Mouse (Mus musculus): Measurements from ENCODE around the gene Gpkow. TPM values are rescaled to one million over a fixed set of nuclear protein-coding genes. Genes with fewer than 3 reads are reported as not detected.
A peak's percentile ranks its signal among the peaks of the same experiment; 100 is the strongest.

Gpkow gene
- total and polyA plus RNA-seq, 3 experiments: 9.3 to 32.2 (median 14.6) TPM

GRCm38 (mm10) chrX:7665739-7666502 is 31.0 kb upstream of the Gpkow start:
- Histone ChIP-seq H3K4me2 (ENCODE audit: insufficient read depth, low read depth, poor library complexity, severe bottlenecking) (no peak overlapping the region), H3K4me3 (replicated peaks in 1 of 3; ENCODE audit: low read depth in 2 of 3, low read length in 2 of 3, poor library complexity in 1 of 3) (no peak overlapping the region), H3K27me3 (replicated peaks) (no peaks in the 10 kb centered on the region), H3K4me1 (ENCODE audit: control insufficient read depth in 1 of 2, insufficient read depth in 2 of 2) (peaks cover 10 to 15% of the 10 kb centered on the region in 2 experiments), H3K9ac (ENCODE audit: insufficient read depth, low read depth) (no peak overlapping the region), H3K36me3 (replicated peaks in 1 of 2; ENCODE audit: control insufficient read depth in 1 of 2, insufficient read depth in 1 of 2, low read length in 1 of 2) (peaks cover 41 to 57% of the 10 kb centered on the region in 2 experiments), H3K9me3 (replicated peaks; ENCODE audit: low read length) (no peaks in the 10 kb centered on the region), H3K79me2 (replicated peaks; ENCODE audit: control insufficient read depth, extremely low read depth, insufficient read depth, poor library complexity, severe bottlenecking) (peaks cover 11% of the 10 kb centered on the region), H3K27ac (ENCODE audit: insufficient read depth, low read depth) (no peak overlapping the region)
- DNase-seq (ENCODE audit: extremely low read depth): no peak
- dilution Hi-C loops (cut with MboI; ENCODE audit: extremely low pct_ligation_motif_present, extremely low pct_unique_long_range_greater_than_20kb, low sequenced_read_pairs) (no loop called here), in situ Hi-C loops (cut with MboI; ENCODE audit: low pct_ligation_motif_present, low pct_unique_long_range_greater_than_20kb, low sequenced_read_pairs) (no loop called here)
- no peak for TF ChIP-seq KAT2A (IDR thresholded peaks at IDR 0.05; ENCODE audit: insufficient replicate concordance, low read length)
- no peak for TF ChIP-seq ZNF384 (IDR thresholded peaks at IDR 0.05; ENCODE audit: low read depth, low read length)
- no peak for TF ChIP-seq POLR2AphosphoS2 (IDR thresholded peaks at IDR 0.05; ENCODE audit: low read depth, low read length)
- no peak for TF ChIP-seq MAX (IDR thresholded peaks at IDR 0.05; ENCODE audit: low read length)
- no peak for TF ChIP-seq HCFC1 (IDR thresholded peaks at IDR 0.05; ENCODE audit: low read depth, low read length)
- TF ChIP-seq POLR2A (IDR thresholded peaks at IDR 0.05; ENCODE audit: low read depth, low read length): no peak
- TF ChIP-seq ELF1 (IDR thresholded peaks at IDR 0.05; ENCODE audit: low read depth, low read length): no peak
- no peak for TF ChIP-seq JUN (IDR thresholded peaks at IDR 0.05; ENCODE audit: insufficient read depth, low read depth, low read length)
- no peak for TF ChIP-seq USF2 (conservative IDR thresholded peaks at IDR 0.05; ENCODE audit: low read depth, low read length)
- TF ChIP-seq EP300 (IDR thresholded peaks at IDR 0.05; ENCODE audit: low read length): no peak
- TF ChIP-seq CHD2 (IDR thresholded peaks at IDR 0.05; ENCODE audit: low read length): no peak
- TF ChIP-seq ZMIZ1 (IDR thresholded peaks at IDR 0.05; ENCODE audit: low read depth, low read length): no peak
- TF ChIP-seq ZC3H11A (IDR thresholded peaks at IDR 0.05; ENCODE audit: low read depth, low read length): no peak
- TF ChIP-seq ETS1 (conservative IDR thresholded peaks at IDR 0.05; ENCODE audit: low read depth, low read length): no peak

GRCm38 (mm10) chrX:7670390-7670881 is 26.5 kb upstream of the Gpkow start:
- Histone ChIP-seq H3K27me3 (replicated peaks) (no peaks in the 10 kb centered on the region), H3K27ac (ENCODE audit: insufficient read depth, low read depth) (peak overlapping the region; percentile 96), H3K9me3 (replicated peaks; ENCODE audit: low read length) (no peaks in the 10 kb centered on the region), H3K9ac (ENCODE audit: insufficient read depth, low read depth) (peak overlapping the region; percentile 89), H3K4me3 (replicated peaks in 1 of 3; ENCODE audit: low read depth in 2 of 3, low read length in 2 of 3, poor library complexity in 1 of 3) (peak overlapping the region; percentile 67 to 93 (median 72)), H3K4me1 (ENCODE audit: control insufficient read depth in 1 of 2, insufficient read depth in 2 of 2) (peaks cover 8 to 19% of the 10 kb centered on the region in 2 experiments; a peak in 3 of 4 replicates), H3K79me2 (replicated peaks; ENCODE audit: control insufficient read depth, extremely low read depth, insufficient read depth, poor library complexity, severe bottlenecking) (peaks cover 15% of the 10 kb centered on the region), H3K4me2 (ENCODE audit: insufficient read depth, low read depth, poor library complexity, severe bottlenecking) (peak overlapping the region; percentile 44; the same call in 1 of the 2 replicates), H3K36me3 (replicated peaks in 1 of 2; ENCODE audit: control insufficient read depth in 1 of 2, insufficient read depth in 1 of 2, low read length in 1 of 2) (peaks cover 27 to 31% of the 10 kb centered on the region in 2 experiments)
- DNase-seq (ENCODE audit: extremely low read depth): peak; percentile 85
- dilution Hi-C loops (cut with MboI; ENCODE audit: extremely low pct_ligation_motif_present, extremely low pct_unique_long_range_greater_than_20kb, low sequenced_read_pairs) (no loop called here), in situ Hi-C loops (cut with MboI; ENCODE audit: low pct_ligation_motif_present, low pct_unique_long_range_greater_than_20kb, low sequenced_read_pairs) (no loop called here)
- TF ChIP-seq CTCF (conservative IDR thresholded peaks at IDR 0.05 in 1 of 2, IDR thresholded peaks at IDR 0.05 in 1 of 2; ENCODE audit: low read depth in 2 of 2, low read length in 2 of 2): no peak
- TF ChIP-seq ZNF384 (IDR thresholded peaks at IDR 0.05; ENCODE audit: low read depth, low read length): no peak
- TF ChIP-seq MXI1 (IDR thresholded peaks at IDR 0.05; ENCODE audit: low read depth, low read length): peak; percentile 93
- no peak for TF ChIP-seq E2F4 (IDR thresholded peaks at IDR 0.05; ENCODE audit: insufficient replicate concordance, low read depth, low read length)
- TF ChIP-seq ELF1 (IDR thresholded peaks at IDR 0.05; ENCODE audit: low read depth, low read length): peak; percentile 21; the same call in 1 of the 2 replicates
- no peak for TF ChIP-seq ZKSCAN1 (IDR thresholded peaks at IDR 0.05; ENCODE audit: borderline replicate concordance, low read depth, low read length)
- TF ChIP-seq CHD1 (IDR thresholded peaks at IDR 0.05; ENCODE audit: low read depth, low read length): no peak
- TF ChIP-seq TCF12 (IDR thresholded peaks at IDR 0.05; ENCODE audit: low read depth, low read length): 0 out of 2 replicates have a peak, but pooled peaks have one; percentile 16
- peak; percentile 95 for TF ChIP-seq SIN3A (IDR thresholded peaks at IDR 0.05; ENCODE audit: low read length)
- TF ChIP-seq MYC (IDR thresholded peaks at IDR 0.05; ENCODE audit: low read depth, low read length): 0 out of 2 replicates have a peak, but pooled peaks have one; percentile 12
- TF ChIP-seq POLR2A (IDR thresholded peaks at IDR 0.05; ENCODE audit: low read depth, low read length): no peak; the same call in 1 of the 2 replicates
- TF ChIP-seq JUN (IDR thresholded peaks at IDR 0.05; ENCODE audit: insufficient read depth, low read depth, low read length): no peak
- TF ChIP-seq SMC3 (IDR thresholded peaks at IDR 0.05; ENCODE audit: low read depth, low read length): no peak
- TF ChIP-seq BHLHE40 (IDR thresholded peaks at IDR 0.05; ENCODE audit: low read depth, low read length): no peak
- no peak for TF ChIP-seq POLR2AphosphoS2 (IDR thresholded peaks at IDR 0.05; ENCODE audit: low read depth, low read length)
- TF ChIP-seq KAT2A (IDR thresholded peaks at IDR 0.05; ENCODE audit: insufficient replicate concordance, low read length): no peak
- no peak for TF ChIP-seq RAD21 (IDR thresholded peaks at IDR 0.05; ENCODE audit: low read depth, low read length)
- peak; percentile 26; the same call in 1 of the 2 replicates for TF ChIP-seq ETS1 (conservative IDR thresholded peaks at IDR 0.05; ENCODE audit: low read depth, low read length)
- TF ChIP-seq ZC3H11A (IDR thresholded peaks at IDR 0.05; ENCODE audit: low read depth, low read length): no peak
- no peak for TF ChIP-seq MAFK (IDR thresholded peaks at IDR 0.05; ENCODE audit: insufficient replicate concordance, low read length)
- TF ChIP-seq CHD2 (IDR thresholded peaks at IDR 0.05; ENCODE audit: low read length): peak; percentile 57
- TF ChIP-seq MEF2A (IDR thresholded peaks at IDR 0.05; ENCODE audit: borderline replicate concordance, low read depth, low read length): no peak
- no peak for TF ChIP-seq RCOR1 (conservative IDR thresholded peaks at IDR 0.05; ENCODE audit: low read depth, low read length)
- no peak for TF ChIP-seq USF2 (conservative IDR thresholded peaks at IDR 0.05; ENCODE audit: low read depth, low read length)
- TF ChIP-seq UBTF (IDR thresholded peaks at IDR 0.05; ENCODE audit: low read depth, low read length): no peak

Measured in CH12.LX (cell line).